Mouse (Mus musculus): ENCODE results near the gene Nkiras1. TPM values are rescaled to one million over a fixed set of nuclear protein-coding genes. Genes with fewer than 3 reads are reported as not detected.

Gene Nkiras1
- polyA plus RNA-seq, 1 experiment from 2014 or later: 13.8 TPM

DNA sequence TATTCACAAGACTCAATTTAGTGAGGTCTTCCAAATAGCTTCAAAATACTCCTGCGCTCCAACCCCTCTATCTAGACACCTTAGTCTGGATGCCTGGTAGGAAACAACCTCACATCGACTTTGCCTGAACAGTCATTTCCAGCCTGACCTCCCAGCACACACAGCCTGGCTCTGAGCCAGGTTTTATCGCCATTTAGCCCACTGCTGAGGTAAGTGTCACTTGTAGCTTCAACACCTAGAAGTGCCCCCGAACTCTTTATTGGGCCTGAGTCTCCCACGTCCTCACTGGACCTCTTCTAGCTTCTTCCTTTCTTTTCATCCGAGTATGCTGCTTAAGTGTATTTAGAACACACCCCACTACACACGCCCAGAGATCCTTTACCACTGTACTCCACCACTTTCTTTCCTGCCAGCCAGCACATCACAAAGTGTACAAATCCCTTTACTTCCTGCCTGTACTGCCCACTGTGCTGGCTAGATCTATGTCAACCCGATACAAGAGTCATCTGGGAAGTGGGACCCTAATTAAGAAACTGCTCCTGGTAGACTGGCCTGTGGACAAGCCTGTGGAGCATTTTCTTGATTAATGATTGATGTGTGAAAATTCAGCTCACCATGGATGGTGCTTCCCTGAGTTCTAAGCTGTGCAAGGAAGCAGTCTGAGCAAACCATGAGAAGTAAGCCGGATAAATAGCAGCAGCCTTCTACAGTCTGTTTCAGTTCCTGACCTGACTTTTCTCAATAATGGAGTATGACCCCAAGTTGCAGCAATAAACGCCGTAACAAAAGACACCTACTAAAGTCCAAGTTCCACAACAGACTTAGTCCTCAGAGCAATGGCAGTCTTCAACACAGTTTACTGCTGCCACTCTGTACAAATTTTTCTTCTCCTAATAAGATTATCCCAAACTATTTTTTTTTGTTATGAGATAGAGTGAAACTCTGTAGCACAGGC, 46.8 kb downstream of the Nkiras1 start:
- Histone ChIP-seq H3K27me3 (ENCODE audit: control insufficient read depth, insufficient read depth, low read length) (no peaks in the 10 kb centered on the region), H3K4me3 (ENCODE audit: low read depth, low read length) (no peak overlapping the region), H3K27ac (ENCODE audit: low read depth, low read length) (no peak overlapping the region), H3K4me2 (ENCODE audit: low read depth, low read length, severe bottlenecking) (no peak overlapping the region), H3K4me1 (replicated peaks; ENCODE audit: control insufficient read depth, insufficient read depth, low read length) (no peaks in the 10 kb centered on the region), H3K9me3 (ENCODE audit: control insufficient read depth, low read length) (no peaks in the 10 kb centered on the region), H3K36me3 (ENCODE audit: control insufficient read depth, insufficient read depth, low read length) (no peaks in the 10 kb centered on the region), H3K9ac (ENCODE audit: low read length) (no peak overlapping the region)
- ATAC-seq (replicated peaks; ENCODE audit: low FRiP score): no peak
- 86% methylated on average over 11 of the region's 11 CpGs for WGBS
- no peak for DNase-seq (ENCODE audit: low spot score)

- 1% methylated on average over 37 of the region's 37 CpGs for WGBS
- peak overlapping the region; percentile 41 for H3K4me3 ChIP-seq (ENCODE audit: low read depth, low read length)
- 0 out of 2 replicates have a peak, but pooled peaks cover 9% of the 10 kb centered on the region for H3K4me1 ChIP-seq (replicated peaks; ENCODE audit: control insufficient read depth, insufficient read depth, low read length)
- no peaks in the 10 kb centered on the region for H3K9me3 ChIP-seq (ENCODE audit: control insufficient read depth, low read length)
- DNase-seq (ENCODE audit: low spot score) (peak; percentile 74), ATAC-seq (replicated peaks; ENCODE audit: low FRiP score) (peak; percentile 62)
- no peak overlapping the region for H3K27ac ChIP-seq (ENCODE audit: low read depth, low read length)
- H3K4me2 ChIP-seq (ENCODE audit: low read depth, low read length, severe bottlenecking): peak overlapping the region; percentile 73
- no peaks in the 10 kb centered on the region for H3K27me3 ChIP-seq (ENCODE audit: control insufficient read depth, insufficient read depth, low read length)
- no peaks in the 10 kb centered on the region; the same call in 1 of the 2 replicates for H3K36me3 ChIP-seq (ENCODE audit: control insufficient read depth, insufficient read depth, low read length)
- peak overlapping the region; percentile 66 for H3K9ac ChIP-seq (ENCODE audit: low read length)
Observed at GRCm38 (mm10) chr14:18326968-18327672, 56.2 kb downstream of the Nkiras1 start.

- Histone ChIP-seq H3K4me3 (ENCODE audit: low read depth, low read length) (peak overlapping the region; percentile 95), H3K27ac (ENCODE audit: low read depth, low read length) (peak overlapping the region; percentile 31; the same call in 1 of the 2 replicates), H3K4me2 (ENCODE audit: low read depth, low read length, severe bottlenecking) (peak overlapping the region; percentile 73), H3K4me1 (replicated peaks; ENCODE audit: control insufficient read depth, insufficient read depth, low read length) (0 out of 2 replicates have a peak, but pooled peaks cover 9% of the 10 kb centered on the region), H3K27me3 (ENCODE audit: control insufficient read depth, insufficient read depth, low read length) (no peaks in the 10 kb centered on the region), H3K9me3 (ENCODE audit: control insufficient read depth, low read length) (no peaks in the 10 kb centered on the region), H3K9ac (ENCODE audit: low read length) (peak overlapping the region; percentile 98), H3K36me3 (ENCODE audit: control insufficient read depth, insufficient read depth, low read length) (no peaks in the 10 kb centered on the region)
- ATAC-seq (replicated peaks; ENCODE audit: low FRiP score): peak; percentile 40
- under 1% methylated on average over 51 of the region's 99 CpGs for WGBS
- peak; percentile 69 for DNase-seq (ENCODE audit: low spot score)
Observed at GRCm38 (mm10) chr14:18330789-18331692, 60.1 kb downstream of the Nkiras1 start.

DNA sequence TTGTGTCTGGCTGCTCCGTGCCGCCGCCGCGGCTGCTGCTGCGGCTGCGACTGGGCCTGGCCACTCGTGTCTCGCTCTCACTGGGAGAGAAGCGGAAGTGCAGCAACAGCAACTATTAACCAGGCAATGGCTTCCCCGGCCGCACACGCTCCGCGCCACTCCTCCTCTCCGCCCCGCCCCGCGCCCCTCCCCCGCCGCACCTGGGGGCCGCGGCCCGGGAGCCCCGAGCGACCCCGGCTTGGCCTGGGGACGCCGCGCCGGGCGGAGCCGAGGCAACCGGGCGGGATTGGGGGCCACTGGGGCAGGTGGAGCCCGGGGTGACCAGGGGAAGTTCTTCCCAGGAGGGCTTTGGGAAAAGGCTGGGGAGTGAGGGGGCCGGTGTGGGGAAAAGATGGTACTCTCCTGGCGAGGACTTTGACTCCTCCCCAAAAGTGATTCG, 60.8 kb downstream of the Nkiras1 start, which contains the start of gene Ube2e1:
Gene Ube2e1, minus strand, starts transcription at position 167 of the 439 bp plus-strand sequence.
- H3K4me2 ChIP-seq (ENCODE audit: low read depth, low read length, severe bottlenecking): peak within 1 kb of the TSS; percentile 73
- H3K4me1 ChIP-seq (replicated peaks; ENCODE audit: control insufficient read depth, insufficient read depth, low read length): 0 out of 2 replicates have a peak, but pooled peaks cover 9% of the 10 kb centered on the region
- H3K4me3 ChIP-seq (ENCODE audit: low read depth, low read length): peak within 1 kb of the TSS; percentile 95
- under 1% methylated on average over 28 of the region's 39 CpGs for WGBS
- no peaks in the 10 kb centered on the region for H3K36me3 ChIP-seq (ENCODE audit: control insufficient read depth, insufficient read depth, low read length)
- peak within 1 kb of the TSS; percentile 31; the same call in 1 of the 2 replicates for H3K27ac ChIP-seq (ENCODE audit: low read depth, low read length)
- no peaks in the 10 kb centered on the region for H3K27me3 ChIP-seq (ENCODE audit: control insufficient read depth, insufficient read depth, low read length)
- peak; percentile 87 for DNase-seq (ENCODE audit: low spot score)
- peak within 1 kb of the TSS; percentile 98 for H3K9ac ChIP-seq (ENCODE audit: low read length)
- no peaks in the 10 kb centered on the region for H3K9me3 ChIP-seq (ENCODE audit: control insufficient read depth, low read length)
- peak; percentile 90 for ATAC-seq (replicated peaks; ENCODE audit: low FRiP score)

Other genes with a start within 250 kb of the Nkiras1 start
- gene Nr1d2, start 32.0 kb upstream of the Nkiras1 start, polyA plus RNA-seq (2014; fragmentation: Nextera tagmentation; extraction: Ambion mirVana): 5.5 and 6.3 TPM in 2 replicates
- gene Rpl15, start 255 bp downstream of the Nkiras1 start, polyA plus RNA-seq (2014; fragmentation: Nextera tagmentation; extraction: Ambion mirVana): 397 and 414 TPM in 2 replicates
- 65.5 and 65.7 TPM in 2 replicates for gene Ube2e1, start 60.7 kb downstream of the Nkiras1 start, polyA plus RNA-seq (2014; fragmentation: Nextera tagmentation; extraction: Ambion mirVana)